Mouse (Mus musculus) A20 (cell line): ENCODE data around the gene Lrrc1.
A peak's percentile ranks its signal among the peaks of the same experiment; 100 is the strongest.

Experiments
- DNase-seq: peaks from one replicate; pipeline ENCODE4 v3.0.0-alpha.2; 2011; ENCODE audit warnings: low read depth, low spot score

The Lrrc1 gene

DNA sequence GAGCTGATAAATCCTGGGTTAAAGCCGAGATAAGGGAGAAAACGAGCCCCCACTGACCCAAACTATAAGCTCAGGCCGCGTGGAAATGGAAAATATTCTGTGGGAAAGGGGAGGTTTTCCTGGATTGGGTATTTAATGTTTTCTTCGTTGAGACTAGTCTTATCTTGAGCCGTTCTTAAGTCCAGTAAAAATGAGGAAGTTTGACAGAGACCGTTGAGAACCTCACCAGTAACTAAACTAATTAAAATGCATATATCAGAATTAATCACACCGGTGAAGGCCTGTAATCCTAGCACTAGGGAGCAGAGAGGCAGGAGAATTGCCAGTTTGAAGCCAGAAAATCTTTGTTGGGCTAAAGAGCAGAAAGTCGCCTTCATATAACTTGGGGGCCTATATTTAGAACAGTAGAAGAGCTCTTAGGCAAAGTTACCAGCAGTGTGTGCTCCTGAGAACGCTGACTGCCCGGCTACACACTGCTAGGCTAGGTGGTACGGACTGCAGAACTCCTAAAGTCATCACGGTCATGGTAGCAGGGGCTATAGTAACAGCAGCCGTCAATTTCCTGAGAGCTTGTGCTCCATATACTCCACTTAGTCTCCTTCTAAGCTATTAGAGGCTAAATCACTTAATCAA lies 116.4 kb downstream of the Lrrc1 start:
- no peak for DNase-seq

DNA sequence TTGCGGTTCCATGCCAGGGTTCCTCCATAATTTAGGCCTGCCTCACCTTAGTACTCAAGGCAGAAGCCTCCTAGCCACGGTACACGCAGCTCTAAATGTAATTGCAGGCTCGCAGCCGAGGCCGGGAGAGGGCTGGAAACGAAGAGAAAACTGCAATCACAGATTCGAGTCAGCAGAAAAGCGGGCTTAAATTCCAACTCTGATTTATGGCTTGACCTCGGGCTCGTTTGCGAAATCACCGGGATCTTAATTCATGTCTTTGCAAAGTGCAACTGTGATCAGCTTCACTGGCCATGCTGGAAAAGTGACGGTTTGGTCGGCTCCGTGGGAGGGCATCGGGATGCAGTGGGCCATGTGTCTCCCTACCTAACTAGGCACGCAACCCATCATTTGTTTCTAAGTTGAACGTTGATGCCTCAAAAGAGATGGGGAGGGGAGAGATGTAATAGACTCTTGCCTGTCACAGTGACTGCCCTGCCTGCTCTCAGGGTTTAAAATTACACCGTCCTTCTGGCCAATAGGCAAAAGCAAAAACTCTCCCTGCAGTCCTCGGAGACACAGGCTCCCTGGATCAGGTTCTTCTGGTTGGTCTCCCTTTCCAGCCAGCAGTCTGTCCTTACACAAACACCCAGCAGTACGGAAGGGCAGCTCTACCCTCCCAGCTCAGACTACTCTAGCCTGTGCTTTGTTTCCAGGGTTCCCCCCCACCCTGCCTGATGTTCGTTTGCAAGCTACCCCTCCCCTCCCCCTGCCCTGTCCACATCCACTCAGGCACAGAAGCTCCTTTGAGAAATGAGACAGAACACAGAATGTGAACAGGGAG lies 117.2 kb downstream of the Lrrc1 start:
- DNase-seq = no peak

DNA sequence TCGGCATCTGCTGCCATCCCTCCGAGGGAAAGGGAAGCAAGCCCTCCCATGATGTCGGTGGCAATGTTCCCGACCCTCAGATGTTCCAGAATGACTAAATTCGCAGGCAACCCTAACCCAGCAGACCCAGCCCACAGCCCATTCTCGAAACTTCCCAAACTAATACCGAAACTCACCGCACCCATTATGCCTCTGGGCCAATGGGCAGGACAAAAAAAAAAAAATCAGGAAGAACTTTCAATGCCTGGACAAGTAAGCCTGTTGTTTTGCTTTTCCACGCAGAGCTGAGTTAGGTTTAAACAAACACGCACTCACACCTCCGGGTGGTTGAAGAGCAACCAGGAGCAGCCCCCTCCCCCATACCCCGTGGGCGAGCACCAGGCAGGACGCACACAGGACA lies 118.6 kb downstream of the Lrrc1 start:
- DNase-seq = no peak

DNA sequence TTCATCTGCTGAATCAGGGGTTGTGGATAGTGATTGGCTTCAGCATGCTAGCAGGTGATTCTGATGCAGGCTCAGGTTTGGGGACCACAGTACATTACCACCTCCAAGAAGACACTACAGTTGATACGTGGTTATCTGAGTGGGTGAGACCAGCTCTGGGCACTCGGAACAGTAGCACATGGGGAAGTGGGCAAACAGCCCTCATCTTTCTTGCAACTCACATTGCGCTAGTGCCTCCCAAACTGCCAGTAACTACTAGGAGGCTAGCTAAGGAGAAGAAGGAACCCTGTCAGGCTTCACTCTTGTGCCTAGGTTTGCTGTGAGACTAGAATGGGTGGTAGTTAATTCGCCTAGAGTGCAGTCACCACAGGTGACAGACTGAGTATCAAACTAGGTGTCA lies 119.1 kb downstream of the Lrrc1 start:
- no peak for DNase-seq

DNA sequence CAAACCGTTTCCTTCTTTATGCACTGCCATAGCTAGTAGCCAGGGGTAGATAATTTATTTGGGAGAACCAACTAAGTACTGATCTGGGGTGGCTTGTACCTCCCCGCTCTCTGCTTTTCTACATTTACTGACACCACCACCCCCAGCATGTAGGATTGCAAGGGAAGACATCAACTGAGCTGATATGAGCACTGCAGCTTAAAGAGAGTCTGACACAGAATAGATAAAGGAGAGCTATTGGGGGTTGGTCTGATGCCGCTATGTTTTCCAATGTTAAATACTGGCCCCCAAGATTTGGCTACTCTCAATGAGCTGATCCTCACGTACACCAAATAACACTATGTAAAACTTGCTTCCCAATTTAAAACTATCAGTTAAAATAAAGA lies 124.5 kb downstream of the Lrrc1 start:
- DNase-seq = no peak

DNA sequence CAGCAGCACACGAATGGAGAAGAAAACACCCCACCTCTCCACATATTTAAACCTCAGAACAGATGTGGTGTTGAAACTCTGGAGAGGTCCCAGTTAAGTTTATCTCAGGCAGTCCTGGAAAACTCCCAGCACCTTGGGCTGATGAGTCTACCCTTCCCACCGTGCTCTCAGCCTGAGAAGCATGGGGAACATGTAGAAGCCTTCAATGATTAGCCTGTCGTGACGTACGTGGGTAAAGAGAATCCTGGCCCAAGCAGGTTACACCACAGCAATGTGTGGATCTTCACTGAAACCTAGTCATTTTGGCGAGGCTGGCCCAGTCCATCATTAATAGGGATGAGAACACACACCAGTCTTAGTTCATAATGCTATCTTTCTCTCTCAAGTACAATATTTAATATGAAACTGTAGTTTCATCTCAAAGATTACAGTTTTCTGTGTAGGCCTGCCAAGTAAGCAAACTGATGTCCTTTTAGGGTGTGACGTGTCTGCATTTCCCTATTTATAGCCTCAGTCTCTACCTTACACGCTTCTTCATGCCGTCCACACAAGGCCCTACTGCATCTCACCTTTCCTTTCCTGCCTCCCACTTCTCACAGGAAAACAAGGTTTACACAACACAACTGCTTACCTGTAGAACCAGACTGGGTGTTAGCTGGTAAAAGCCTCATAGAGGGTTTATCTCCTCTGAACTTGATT lies 125.0 kb downstream of the Lrrc1 start:
- DNase-seq = no peak

DNA sequence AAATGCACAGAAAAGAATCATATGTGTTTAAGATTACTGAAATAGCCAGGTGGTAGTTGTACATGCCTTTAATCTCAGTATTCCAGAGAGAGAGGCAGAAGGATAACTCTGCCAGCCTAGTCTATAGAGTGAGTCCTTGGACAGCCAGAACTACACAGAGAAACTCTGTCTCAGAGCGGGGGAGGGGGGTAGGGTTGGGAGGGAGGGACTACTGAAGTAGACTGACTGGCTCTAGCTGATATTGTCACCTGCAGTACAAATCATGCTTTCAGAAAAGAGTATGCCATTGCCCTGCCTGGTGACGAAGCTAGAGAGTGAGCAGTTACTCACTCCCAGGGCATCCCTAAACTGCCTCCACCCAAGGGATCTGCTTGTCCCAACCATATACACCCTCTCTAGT lies 125.9 kb downstream of the Lrrc1 start:
- DNase-seq = no peak

DNA sequence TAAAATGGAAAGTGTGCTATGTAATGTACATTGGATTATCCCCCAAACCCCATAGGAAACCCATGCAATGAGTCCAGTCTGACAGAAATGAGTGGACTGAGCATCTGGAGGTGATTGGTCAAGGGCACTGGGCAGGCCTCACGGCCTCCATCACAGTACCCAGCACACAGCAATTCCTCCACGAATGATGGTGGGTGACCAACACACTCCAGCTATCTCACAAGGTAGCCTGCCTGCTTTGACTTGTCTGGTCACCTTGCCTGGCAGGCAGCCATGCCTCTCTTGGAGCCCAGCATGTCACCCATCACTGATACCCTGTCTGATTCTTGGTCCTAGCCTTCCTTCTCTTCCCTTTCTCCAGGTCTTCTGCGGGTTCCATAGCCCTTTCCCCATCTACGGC lies 128.2 kb downstream of the Lrrc1 start:
- no peak for DNase-seq

DNA sequence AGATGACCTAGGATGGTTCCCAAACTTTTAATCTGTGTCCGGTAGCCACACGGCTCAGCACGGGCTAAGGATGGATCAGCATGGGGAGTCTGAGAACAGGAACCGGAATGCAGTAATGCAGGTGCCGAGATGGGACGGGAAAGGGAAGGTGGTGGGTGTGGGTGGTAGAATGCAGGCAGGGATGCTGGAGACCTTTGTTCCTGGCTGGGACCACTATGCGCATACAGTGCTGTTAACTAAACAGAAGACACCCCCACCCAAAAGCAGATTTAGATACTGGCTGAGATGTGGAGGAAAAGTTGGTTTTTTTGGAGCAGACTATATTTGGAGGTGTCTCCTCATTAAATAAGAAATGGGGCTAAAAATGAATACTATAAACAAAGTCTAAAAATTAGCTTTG lies 128.7 kb downstream of the Lrrc1 start:
- no peak for DNase-seq

DNA sequence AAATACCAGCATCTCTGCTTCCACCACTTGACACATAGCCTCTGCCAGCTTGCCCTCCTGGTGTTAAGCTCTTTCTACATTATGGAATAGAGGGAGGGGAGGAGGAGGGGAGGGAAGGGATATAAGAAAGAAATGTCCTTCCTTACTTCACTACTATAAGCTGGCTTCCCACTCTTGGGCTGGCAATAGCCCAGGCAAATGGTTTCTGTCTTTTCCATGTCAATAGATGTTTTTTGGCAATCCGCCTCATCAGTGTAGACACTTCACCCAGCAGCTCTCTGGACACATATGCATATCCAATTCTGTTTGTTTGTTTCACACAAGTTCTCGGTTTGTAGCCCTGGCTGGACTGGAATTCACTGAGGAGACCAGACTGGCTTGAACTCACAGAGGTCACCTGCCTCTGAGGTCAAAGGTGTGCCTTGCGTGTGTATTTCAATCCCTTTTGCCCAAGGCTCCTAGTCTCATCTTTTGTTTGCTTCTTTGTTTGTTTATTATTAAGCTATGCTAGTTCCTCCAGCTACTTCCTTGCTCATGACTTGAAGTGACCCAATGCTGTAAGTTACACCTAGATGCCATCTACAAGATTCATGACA lies 132.7 kb downstream of the Lrrc1 start:
- no peak for DNase-seq

DNA sequence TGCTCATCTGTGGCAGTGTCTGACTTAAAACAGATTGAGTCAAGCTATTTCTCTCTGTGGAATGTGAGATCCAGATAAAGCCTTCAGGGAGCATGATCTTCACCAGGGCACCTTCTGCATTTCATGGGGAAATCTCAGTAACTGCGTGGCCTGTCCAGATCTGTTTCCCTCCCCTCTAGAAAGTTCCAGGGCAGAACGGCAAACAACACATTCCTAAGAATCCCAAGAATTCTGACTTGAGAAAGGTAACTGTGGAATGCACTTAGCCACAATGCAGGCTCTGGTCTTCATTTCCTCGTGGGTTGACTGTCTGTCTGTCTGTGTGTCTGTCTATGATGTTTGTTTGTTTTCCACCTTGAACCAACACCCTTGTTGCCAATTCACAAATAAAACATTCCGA lies 133.7 kb downstream of the Lrrc1 start:
- no peak for DNase-seq

DNA sequence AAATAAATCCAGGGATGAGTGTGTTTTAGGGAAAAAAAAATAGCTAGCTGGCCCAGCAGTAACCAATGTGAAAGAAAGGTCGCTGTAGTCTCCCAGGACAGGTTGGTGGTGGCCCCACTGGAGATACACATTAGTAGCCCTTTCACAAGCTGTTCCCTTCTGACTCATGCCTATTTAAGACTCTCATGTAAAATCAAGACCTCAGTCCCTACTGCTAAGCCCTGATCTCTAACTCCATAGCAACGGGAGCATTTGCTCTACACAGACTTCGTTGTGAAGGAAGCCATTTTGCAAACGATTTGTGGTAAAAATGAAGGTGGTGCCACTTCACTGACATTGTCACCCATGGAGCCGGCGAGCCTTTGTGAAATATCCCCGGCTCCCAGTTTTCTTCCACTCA lies 134.1 kb downstream of the Lrrc1 start:
- no peak for DNase-seq

DNA sequence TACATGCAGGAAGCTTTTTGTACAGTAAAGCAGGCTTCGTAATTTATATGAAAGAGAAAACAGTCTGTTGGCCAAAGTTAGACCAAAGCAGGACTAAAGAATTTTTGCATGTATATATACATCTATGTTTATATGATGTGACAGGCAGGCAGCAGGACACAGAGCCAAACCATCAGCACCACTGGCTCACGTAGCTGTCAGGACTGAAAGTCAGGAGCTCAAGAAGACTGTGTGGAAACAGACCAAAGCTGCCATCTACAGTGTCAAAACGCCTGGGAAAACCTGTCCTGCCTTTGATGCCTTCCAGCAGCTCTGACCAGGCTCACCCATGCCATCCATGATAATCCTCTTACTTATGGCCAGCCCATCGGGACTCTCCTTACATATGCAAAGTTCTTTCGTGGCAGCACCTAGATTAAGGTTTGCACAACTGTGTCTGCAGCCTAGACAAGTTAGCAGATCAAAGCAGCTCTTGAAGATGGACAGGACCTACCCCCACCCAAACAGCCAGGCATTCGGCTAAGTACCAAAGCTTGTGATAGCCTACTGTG lies 136.5 kb downstream of the Lrrc1 start:
- no peak for DNase-seq

DNA sequence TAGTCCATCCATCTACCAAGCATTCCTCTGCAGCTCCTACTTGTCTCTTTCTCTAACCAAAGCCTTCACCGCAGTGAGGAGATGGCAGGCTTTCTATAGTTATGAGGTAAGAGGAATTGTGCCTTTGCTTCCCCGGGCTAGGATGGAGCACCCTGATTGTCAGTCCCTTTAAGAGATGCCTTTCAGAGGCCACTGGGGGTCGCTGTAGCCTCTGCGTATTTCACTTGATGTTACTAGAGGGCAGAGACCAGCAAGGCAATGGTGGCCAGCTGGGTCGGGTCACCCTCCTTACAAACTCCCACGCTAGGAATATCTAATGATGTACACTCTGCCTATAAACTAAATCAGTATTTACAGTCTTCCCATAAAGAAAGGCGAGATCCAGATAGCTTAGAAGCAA lies 137.8 kb downstream of the Lrrc1 start:
- peak; percentile 75 for DNase-seq

DNA sequence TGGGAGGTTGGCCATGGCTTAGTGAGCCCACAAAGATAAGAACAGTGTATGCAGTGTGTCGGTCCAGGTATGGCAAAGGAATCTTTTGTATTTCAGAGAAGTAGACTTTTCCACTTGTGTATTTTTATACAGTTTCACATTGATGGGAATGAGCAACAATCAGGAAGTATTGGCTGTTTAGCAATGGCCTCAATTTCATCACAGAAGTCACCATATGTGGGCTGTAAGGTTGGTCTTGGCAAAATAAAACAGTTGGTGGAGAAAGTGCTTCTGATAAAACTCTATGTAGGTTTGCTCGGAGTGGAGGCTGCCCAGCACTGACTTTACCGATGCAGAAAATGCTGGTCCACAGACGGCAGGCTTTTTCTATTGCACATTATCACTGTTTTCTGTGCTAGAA lies 140.2 kb downstream of the Lrrc1 start:
- DNase-seq = no peak

DNA sequence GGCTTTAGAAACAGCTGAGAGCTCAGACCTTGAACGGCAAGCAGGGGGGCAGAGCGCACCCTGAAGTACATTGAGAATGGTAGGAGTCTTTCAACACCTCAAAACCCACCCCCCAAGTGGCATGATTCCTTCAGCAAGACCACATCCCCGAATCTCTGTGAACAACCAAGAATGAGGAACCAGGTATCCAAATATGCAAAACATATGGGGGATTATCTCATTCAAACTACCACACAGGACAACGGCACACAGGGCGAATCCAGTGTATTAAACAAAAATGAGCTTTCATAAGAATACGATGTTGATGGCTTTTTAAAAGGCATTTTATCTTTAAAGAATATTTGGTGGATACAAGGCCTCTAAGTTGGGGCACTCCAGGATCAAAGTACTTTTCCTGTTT lies 140.7 kb downstream of the Lrrc1 start:
- DNase-seq = peak; percentile 17

DNA sequence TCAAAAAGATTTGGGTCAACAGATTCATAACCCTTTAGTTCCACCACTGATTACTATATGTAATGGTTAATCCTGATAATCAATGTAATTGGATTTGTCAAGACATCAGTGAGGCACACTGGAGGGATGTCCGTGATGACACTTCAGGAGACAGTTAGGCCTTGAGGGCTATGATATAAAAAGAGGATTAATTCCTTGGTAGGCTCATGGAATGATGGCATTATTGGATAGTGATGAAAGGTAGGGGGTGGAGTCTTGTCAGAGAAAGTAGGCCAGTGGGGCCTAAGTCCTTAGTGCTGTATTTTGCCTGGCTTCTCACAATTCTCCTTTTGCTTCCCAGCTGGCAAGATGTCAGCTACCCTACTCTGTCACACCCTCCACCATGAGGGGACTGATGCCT lies 141.7 kb downstream of the Lrrc1 start:
- DNase-seq = no peak

DNA sequence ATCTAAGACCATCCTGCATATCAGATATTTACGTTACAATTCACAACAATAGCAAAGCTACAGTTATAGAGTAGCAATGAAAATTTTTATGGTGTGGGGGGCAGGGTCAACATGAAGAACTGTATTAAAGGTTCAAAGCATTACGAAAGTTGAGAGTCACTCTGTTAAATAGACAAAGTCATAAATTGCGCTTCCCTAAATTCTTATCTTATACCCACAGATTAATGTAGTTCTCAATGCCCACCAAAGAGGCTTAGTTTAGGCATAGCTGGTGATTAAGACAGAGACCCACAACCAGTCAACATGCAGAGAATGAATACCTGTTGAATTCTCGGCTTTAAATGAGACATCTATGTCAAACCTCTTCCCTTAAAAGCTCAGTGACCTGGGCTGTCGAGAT lies 144.9 kb downstream of the Lrrc1 start:
- DNase-seq = no peak

DNA sequence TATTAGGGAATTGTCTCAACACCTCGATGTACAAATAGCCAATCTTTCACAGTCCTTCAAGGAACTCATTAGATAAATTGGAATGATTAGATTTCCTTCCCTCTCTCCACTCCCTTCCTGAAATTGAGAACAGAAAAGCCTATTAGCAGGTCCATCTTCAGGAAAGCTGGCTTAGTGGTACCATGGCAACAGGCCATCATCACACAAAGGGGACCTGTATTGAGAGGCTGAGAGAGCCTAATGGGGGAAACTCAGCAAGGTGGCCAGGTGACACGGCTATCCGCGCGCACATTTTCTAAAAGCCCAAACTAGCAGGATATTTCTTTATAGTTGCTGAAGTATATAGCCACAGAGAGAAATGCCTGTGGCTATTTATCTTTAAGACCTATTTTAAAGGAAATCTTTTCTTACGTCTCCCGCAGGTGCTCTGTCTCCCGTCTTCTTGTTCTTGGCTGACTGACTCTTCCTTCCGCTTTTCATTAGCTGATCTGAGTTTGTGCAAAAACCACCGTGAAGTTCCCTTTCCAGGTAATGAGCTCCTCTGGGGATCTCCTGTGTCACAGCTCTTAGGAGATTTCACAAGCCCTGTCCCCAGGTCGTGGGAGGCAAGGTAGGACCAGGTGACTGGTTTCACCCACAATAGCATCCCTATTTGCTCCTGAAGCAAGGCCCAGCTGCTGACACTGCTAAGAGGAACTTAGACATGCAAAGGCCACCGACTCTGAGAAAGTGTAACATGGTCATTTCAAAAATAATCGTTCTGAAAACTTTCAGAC lies 145.6 kb downstream of the Lrrc1 start:
- peak; percentile 41 for DNase-seq

DNA sequence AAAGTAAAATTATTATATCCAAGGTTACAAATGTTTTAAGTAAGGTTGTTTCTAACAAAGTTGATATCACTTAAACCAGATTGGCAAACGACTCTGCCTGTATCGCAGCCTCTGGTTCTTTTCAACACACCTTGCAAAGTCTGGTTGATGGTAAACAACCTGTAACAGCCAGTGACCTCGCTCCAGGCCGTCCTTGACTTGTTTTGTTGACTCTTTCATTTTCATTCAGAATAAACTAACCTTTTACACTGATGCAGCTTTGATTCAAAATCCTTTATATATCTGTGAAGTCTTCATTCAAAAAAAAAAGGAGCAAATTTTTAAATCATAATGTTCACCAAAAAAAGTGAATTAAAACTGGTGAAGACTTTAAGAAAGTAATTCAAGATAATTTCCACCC lies 147.6 kb downstream of the Lrrc1 start:
- no peak for DNase-seq

DNA sequence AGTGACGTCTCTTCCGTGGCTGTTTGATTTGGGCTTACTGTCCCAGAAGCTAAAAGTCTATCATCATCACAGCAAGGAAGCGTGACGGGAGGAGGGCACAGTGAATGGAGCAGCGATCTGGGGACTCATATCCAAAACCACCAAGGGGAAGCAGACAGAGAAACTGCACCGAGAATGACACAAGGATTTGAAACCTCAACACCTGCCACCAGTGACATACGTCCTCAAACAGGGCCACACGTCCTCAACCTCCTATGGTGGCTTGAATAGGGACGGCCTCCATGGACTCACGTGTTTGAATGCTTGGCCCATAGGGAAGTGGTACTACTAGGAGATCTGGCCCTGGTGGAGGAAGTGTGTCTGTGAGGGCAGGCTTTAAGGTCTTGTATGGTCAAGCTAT lies 153.4 kb downstream of the Lrrc1 start:
- no peak for DNase-seq
